Mouse (Mus musculus): ENCODE results near the gene Serpina1a.
"Not testable (repeated sequence)": the region's sequence is repeated elsewhere in the genome, so short reads cannot be mapped to it uniquely, and the experiment has no call there.

Gene Serpina1a

DNA sequence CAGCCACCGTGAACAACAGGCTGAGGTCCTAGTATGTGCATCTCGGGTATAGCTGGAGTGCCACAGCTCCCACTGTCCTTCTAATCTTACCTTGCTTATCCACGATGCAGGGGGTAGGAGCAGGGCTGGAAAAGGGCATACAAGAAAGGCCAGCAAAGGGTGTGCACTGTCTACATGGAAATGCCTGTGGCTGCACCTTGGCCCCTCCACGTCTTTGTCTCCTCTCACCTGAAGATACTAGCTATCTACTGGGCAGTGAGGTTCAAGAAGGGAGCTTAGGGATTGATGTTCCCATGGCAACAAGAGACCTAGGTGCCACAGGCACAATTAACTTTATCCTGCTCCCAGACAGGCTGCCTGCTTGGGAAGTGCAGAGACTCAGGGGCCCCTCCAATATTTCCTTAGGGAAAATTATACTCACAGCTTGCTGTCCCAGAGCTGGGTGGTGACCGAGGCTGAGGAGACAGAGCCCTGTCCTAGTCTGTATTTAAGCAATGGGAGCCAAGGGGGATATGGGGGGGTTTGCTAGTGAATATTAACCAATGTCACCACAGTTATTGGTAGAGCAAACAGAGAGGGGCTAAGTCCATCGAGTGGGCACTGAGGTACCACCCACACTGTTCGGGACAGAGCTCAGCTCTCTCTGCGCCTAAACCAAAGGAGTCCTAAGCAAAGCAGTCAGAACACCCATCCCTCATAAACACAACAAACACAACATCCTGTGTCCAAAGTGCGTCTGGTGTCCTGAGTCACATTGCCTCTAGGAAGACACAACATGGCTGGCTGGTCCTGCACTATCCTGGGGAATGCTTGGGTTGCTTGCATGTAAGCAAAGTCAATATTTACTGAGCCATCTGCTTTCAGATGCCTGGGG, at the start of gene Serpina1a:
Gene Serpina1a (minus strand): TSS at position 462 of the 874 bp plus-strand sequence.
- not testable (repeated sequence) for DNase-seq (ENCODE audit: low spot score in 2 of 2)

DNA sequence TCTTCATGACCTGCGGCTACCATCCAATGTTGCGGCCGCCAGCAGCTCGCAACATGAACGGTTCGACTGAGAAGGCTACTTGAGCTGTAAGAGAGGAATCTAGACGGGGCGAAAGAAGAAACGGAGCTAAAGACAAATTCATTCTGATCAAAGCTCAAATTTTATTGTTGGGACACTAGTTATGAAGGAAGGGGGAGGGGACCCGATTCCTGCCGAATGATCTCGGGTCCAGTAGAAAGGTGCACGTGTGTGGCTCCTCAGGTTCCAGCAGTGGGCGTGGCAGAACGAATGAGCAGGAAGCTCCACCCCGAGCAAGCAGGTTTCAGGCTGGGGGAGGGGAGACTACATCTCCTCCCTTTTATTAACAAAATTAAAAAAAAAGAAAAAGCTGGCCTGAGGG, 45.8 kb upstream of the Serpina1a start:
- not testable (repeated sequence) for DNase-seq (ENCODE audit: low spot score in 2 of 2)

DNA sequence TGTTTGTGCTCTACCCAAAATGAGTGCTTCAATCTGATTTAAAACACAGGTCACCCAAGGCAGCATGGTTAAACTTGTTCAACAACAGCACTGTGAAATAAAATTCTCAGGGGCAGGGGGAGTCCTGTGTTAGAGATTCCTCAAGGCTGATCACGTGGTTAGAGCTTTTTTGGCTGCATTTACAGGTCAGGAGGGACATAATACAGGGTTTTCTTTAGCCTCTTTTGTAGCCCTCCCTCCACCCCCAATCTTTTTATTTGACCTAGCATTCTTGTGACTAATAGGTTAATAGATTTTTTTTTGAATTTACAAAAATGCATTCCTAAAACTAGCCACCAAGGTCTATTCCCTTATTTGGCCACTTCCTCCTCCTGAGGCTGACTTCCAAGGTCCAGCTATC, 44.4 kb upstream of the Serpina1a start:
- DNase-seq (ENCODE audit: low spot score in 2 of 2), result not testable (repeated sequence)

DNA sequence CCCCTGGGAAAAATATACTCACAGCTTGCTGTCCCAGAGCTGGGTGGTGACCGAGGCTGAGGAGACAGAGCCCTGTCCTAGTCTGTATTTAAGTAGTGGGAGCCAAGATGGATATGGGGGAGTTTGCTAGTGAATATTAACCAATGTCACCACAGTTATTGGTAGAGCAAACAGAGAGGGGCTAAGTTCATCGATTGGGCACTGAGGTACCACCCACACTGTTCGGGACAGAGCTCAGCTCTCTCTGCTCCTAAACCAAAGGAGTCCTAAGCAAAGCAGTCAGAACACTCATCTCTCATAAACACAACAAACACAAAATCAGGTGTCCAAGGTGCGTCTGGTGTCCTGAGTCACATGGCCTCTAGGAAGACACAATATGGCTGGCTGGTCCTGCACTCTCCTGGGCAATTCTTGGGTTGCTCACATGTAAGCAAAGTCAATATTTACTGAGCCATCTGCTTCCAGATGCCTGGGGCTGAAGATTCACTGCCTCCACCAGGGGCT, 41.5 kb upstream of the Serpina1a start, which contains the start of gene Serpina1c:
Gene Serpina1c (minus strand): TSS at position 51 of the 504 bp plus-strand sequence.
- not testable (repeated sequence) for DNase-seq (ENCODE audit: low spot score in 2 of 2)

DNA sequence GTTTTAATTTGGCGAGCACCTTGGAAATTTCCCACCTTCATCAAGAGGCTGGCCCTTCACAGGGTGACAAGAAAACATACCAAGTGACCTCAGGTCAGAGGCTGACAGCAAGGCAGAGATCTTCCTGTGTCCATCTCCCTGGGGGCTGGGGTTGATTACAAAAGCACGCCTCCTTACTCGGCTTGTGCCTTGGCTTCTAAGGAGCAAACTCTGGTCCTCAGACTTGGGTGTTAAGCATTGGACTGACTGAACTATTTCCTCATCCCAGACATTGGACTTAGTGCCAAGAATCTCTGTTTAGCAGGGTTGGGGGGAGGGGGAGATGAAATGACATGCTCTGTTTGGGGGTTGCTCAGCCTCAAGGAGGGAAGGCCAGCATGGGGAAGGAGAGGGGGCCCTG, 38.6 kb upstream of the Serpina1a start:
- not testable (repeated sequence) for DNase-seq (ENCODE audit: low spot score in 2 of 2)

DNA sequence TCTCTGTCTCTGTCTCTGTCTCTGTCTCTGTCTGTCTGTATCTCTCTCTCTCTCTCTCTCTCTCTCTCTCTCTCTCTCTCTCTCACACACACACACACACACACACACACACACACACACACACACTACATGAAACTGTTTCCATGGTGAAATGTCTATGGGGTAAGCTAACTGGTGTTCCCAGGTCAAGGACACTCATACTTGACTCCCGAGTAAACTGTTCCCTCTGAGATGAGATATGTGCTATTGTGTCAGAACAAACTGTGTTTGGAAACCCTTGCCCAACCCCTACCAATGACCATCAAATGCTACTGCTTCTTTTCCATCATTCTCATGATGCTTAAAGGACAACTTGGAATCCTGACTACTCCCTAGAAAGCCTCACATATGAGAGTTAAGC, 3.5 kb upstream of the Serpina1a start:
- not testable (repeated sequence) for DNase-seq (ENCODE audit: low spot score in 2 of 2)

DNA sequence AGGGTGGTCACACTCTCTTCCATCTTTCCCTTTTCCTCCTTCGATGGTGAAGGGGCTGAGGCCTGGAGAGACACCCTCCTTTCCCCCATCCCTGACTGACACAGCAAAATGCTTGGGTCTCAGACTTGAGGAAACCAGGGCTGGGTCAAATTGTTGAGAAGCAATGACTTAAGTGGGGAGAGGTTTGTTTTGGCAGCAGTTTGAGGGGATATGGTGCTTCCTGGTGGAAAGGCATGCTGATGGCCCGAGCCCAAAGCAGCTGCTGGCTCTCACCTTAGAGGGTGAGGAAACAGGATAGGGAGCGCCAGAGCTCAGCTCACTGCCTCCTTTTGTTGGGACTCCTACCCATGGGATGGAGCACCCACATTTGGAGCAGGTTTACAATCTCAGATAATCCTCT, 2.4 kb downstream of the Serpina1a start:
- DNase-seq (ENCODE audit: low spot score in 2 of 2), result no peak

DNA sequence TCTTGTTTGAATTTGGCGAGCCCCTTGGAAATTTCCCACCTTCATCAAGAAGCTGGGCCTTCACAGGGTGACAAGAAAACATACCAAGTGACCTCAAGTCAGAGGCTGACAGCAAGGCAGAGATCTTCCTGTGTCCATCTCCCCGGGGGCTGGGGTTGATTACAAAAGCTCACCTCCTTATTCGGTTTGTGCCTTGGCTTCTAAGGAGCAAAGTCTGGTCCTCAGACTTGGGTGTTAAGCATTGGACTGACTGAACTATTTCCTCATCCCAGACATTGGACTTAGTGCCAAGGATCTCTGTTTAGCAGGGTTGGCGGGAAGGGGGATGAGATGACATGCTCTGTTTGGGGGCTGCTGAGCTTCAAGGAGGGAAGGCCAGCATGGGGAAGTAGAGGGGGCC, 2.8 kb downstream of the Serpina1a start:
- not testable (repeated sequence) for DNase-seq (ENCODE audit: low spot score in 2 of 2)

DNA sequence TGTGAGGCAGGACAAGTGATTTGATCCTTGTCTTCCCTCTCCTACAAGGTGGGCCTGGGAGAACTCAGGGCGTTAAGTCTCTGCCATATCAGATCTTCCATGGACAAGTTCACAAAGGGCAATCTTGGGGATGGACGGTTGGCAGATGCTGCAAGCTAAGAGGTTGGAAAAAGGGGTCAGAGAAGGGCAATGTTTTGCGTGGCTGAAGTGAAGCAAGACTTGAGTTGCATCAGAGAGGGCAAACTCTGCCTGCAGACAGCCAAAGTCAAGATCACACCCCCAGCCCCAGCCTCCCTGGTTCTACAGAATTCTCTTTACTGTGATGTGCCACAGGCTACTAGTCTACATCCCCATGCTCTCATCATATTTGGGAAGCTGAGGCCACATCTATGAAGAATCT, 3.8 kb downstream of the Serpina1a start:
- DNase-seq (ENCODE audit: low spot score in 2 of 2), result not testable (repeated sequence)

DNA sequence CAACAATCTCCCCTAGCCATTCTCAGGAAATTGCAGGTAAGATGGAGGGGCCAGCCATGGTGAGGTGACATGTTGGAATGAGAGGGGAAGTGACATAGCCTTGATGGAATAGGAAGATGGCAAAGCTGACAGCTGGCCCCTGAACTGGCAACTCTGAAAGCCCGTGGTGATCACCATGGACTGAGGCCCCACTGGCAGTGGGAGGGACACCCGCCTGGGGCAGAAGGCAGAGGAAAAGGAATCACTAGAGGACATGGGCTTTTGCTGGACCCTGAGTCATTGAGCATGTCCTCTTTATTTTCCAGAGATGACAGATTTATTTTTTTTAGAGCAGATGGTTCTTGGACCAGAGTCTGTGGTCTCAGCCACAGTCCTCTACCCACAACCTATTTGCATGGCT, 10.3 kb downstream of the Serpina1a start:
- DNase-seq (ENCODE audit: low spot score in 2 of 2), result not testable (repeated sequence)

DNA sequence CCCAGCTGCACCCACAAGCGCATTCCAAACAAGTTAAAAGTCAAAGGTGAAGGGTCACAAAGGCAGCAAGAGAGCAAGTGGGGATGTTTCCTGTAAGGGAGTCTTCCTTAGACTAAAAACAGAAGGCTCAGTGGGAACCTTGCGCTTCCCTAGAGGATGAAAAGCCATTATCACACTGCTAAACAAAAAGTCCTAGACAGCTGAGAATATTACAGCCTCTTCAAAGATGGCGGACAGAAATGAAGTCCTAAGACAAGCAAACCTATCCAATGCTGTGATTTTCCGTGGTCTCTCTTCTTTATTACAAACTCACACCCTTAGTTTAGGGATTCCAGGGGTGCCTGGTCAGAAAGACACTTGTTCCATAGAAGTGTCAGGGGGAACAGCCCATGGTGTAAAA, 33.1 kb downstream of the Serpina1a start, which contains the start of gene Serpina1b:
Gene Serpina1b (minus strand): TSS at position 101 of the 400 bp plus-strand sequence.
- not testable (repeated sequence) for DNase-seq (ENCODE audit: low spot score in 2 of 2)

DNA sequence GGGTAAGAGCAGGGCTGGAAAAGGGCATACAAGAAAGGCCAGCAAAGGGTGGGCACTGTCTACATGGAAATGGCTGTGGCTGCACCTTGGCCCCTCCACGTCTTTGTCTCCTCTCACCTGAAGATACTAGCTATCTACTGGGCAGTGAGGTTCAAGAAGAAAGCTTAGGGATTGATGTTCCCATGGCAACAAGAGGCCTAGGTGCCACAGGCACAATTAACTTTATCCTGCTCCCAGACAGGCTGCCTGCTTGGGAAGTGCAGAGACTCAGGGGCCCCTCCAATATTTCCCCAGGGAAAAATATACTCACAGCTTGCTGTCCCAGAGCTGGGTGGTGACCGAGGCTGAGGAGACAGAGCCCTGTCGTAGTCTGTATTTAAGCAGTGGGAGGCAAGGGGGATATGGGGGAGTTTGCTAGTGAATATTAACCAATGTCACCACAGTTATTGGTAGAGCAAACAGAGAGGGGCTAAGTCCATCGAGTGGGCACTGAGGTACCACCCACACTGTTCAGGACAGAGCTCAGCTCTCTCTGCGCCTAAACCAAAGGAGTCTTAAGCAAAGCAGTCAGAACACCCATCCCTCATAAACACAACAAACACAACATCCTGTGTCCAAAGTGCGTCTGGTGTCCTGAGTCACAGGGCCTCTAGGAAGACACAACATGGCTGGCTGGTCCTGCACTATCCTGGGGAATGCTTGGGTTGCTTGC, 35.5 kb downstream of the Serpina1a start:
- DNase-seq (ENCODE audit: low spot score in 2 of 2), result not testable (repeated sequence)

DNA sequence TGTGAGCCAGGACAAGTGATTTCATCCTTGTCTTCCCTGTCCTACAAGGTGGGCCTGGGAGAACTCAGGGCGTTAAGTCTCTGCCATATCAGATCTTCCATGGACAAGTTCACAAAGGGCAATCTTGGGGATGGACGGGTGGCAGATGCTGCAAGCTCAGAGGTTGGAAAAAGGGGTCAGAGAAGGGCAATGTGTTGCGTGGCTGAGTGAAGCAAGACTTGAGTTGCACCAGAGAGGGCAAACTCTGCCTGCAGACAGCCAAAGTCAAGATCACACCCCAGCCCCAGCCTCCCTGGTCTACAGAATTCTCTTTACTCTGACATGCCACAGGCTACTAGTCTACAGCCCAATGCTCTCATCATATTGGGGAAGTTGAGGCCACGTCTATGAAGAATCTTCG, 39.5 kb downstream of the Serpina1a start:
- not testable (repeated sequence) for DNase-seq (ENCODE audit: low spot score in 2 of 2)
